Comparison of ENCODE assay signal across 8 mouse cellular contexts in the genomic region with DNA sequence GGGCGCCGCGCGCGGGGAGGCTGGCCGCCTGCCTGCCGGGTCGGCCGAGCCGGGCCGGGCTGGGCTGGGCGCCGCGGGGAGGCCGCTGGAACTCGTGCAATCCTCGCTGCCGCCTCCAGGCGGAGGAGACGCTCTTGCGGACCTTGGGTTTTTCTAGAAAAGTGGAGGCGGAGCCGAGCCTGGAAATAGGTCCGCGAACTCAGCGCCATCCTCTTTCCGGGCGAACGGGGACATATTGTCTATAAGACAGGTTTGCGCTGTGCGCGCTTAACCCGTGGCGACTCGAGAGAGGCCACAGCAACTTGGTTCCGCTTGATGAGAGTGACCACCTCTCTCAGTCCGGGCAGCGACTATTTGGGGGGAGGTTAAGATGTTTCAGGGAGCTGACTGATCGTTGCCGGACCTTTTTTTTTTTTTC. TPM values are rescaled to one million over a fixed set of nuclear protein-coding genes. Genes with fewer than 3 reads are reported as not detected.
A peak's percentile ranks its signal among the peaks of the same experiment; 100 is the strongest.
DNase-seq lines count a peak whose midpoint lies in the region; ATAC-seq and TF ChIP-seq lines count a peak whose summit lies in the region.

No protein-coding gene starts in this region.

- peak overlapping the region; percentile 94 for H3K27ac ChIP-seq in embryonic facial prominence, embryonic 11.5 days (replicated peaks; ENCODE audit: low read depth, low read length)
- peak overlapping the region; percentile 95 for H3K27ac ChIP-seq in limb, embryonic 11.5 days (replicated peaks; ENCODE audit: low read depth, low read length)
- peak overlapping the region; percentile 99 for H3K27ac ChIP-seq in midbrain, embryonic 13.5 days
- peak overlapping the region; percentile 94 for H3K27ac ChIP-seq in small intestine, adult 2 months (ENCODE audit: insufficient read depth, low read depth, low read length)

- no peaks in the 10 kb centered on the region; the same call in none of the 2 replicates for H3K4me1 ChIP-seq in embryonic facial prominence, embryonic 11.5 days (ENCODE audit: control insufficient read depth, insufficient read depth, low read length)
- H3K4me1 ChIP-seq in limb, embryonic 11.5 days (ENCODE audit: control insufficient read depth, insufficient read depth, low read length) = no peaks in the 10 kb centered on the region
- H3K4me1 ChIP-seq in midbrain, embryonic 13.5 days (replicated peaks) = peaks cover 45% of the 10 kb centered on the region
- H3K4me1 ChIP-seq in small intestine, adult 2 months (ENCODE audit: control insufficient read depth, insufficient read depth, insufficient read length, low read length) = peaks cover 5% of the 10 kb centered on the region

- H3K27me3 ChIP-seq in embryonic facial prominence, embryonic 11.5 days (ENCODE audit: control insufficient read depth, insufficient read depth, low read length) = no peaks in the 10 kb centered on the region
- H3K27me3 ChIP-seq in limb, embryonic 11.5 days (ENCODE audit: control insufficient read depth, insufficient read depth, low read length) = no peaks in the 10 kb centered on the region
- H3K27me3 ChIP-seq in midbrain, embryonic 13.5 days = no peaks in the 10 kb centered on the region
- no peaks in the 10 kb centered on the region for H3K27me3 ChIP-seq in small intestine, adult 2 months (ENCODE audit: control insufficient read depth, insufficient read depth, low read length)

- peaks cover 20% of the 10 kb centered on the region for H3K36me3 ChIP-seq in embryonic facial prominence, embryonic 11.5 days (replicated peaks; ENCODE audit: control insufficient read depth, insufficient read depth, low read depth, low read length)
- peaks cover 22% of the 10 kb centered on the region for H3K36me3 ChIP-seq in limb, embryonic 11.5 days (ENCODE audit: control insufficient read depth, insufficient read depth, low read length)
- H3K36me3 ChIP-seq in midbrain, embryonic 13.5 days = peaks cover 39% of the 10 kb centered on the region
- peaks cover 33% of the 10 kb centered on the region for H3K36me3 ChIP-seq in small intestine, adult 2 months (ENCODE audit: control insufficient read depth, insufficient read depth, low read length)

- peak; percentile 46; the same call in 1 of the 2 replicates for TF ChIP-seq CTCF in small intestine, adult 2 months (IDR thresholded peaks at IDR 0.05; ENCODE audit: extremely low read depth, insufficient read length, insufficient replicate concordance, low read depth, low read length)

- peak; percentile 74 for ATAC-seq in embryonic facial prominence, embryonic 11.5 days (replicated peaks; ENCODE audit: insufficient number of reproducible peaks, low FRiP score, low TSS enrichment, low read depth)
- peak; percentile 67 for ATAC-seq in limb, embryonic 11.5 days (ENCODE audit: insufficient number of reproducible peaks, low FRiP score, low TSS enrichment, low read depth)
- ATAC-seq in midbrain, embryonic 13.5 days = peak; percentile 80

- H3K9ac ChIP-seq in embryonic facial prominence, embryonic 11.5 days (replicated peaks; ENCODE audit: low read length) = peak overlapping the region; percentile 94
- peak overlapping the region; percentile 92 for H3K9ac ChIP-seq in limb, embryonic 11.5 days (ENCODE audit: low read length)
- H3K9ac ChIP-seq in midbrain, embryonic 13.5 days (replicated peaks) = peak overlapping the region; percentile 92

- peak; percentile 49; the same call in 1 of the 2 replicates for TF ChIP-seq POLR2A in small intestine, adult 2 months (IDR thresholded peaks at IDR 0.05; ENCODE audit: low read depth, low read length)

- H3K4me2 ChIP-seq in embryonic facial prominence, embryonic 11.5 days (ENCODE audit: low read depth, low read length) = peak overlapping the region; percentile 40
- peak overlapping the region; percentile 45 for H3K4me2 ChIP-seq in limb, embryonic 11.5 days (ENCODE audit: low read depth, severe bottlenecking)
- H3K4me2 ChIP-seq in midbrain, embryonic 13.5 days (replicated peaks) = peak overlapping the region; percentile 72

- peak; percentile 85 to 89 for DNase-seq in urinary bladder, adult 18-20 months (ENCODE audit: low spot score in 2 of 2)
- DNase-seq in urinary bladder, adult 2 months (ENCODE audit: low spot score) = no peak
- peak; percentile 90 for DNase-seq in embryonic facial prominence, embryonic 11.5 days (ENCODE audit: low spot score)
- peak; percentile 99 for DNase-seq in heart, adult 11 months
- peak; percentile 93 for DNase-seq in kidney, adult 18-20 months
- peak; percentile 90 for DNase-seq in limb, embryonic 11.5 days (ENCODE audit: low spot score)

- WGBS in embryonic facial prominence, embryonic 11.5 days = under 1% methylated on average over 28 of the region's 40 CpGs
- under 1% methylated on average over 40 of the region's 40 CpGs for WGBS in limb, embryonic 11.5 days
- WGBS in midbrain, embryonic 13.5 days = under 1% methylated on average over 24 of the region's 40 CpGs
- under 1% methylated on average over 40 of the region's 40 CpGs for WGBS in small intestine, adult 2 months

- H3K4me3 ChIP-seq in embryonic facial prominence, embryonic 11.5 days (ENCODE audit: low read depth, low read length) = peak overlapping the region; percentile 87
- peak overlapping the region; percentile 79 for H3K4me3 ChIP-seq in limb, embryonic 11.5 days (ENCODE audit: low read depth, low read length)
- H3K4me3 ChIP-seq in midbrain, embryonic 13.5 days (replicated peaks) = peak overlapping the region; percentile 80
- H3K4me3 ChIP-seq in small intestine, adult 2 months (ENCODE audit: low read depth, low read length) = peak overlapping the region; percentile 89

- H3K9me3 ChIP-seq in embryonic facial prominence, embryonic 11.5 days (replicated peaks; ENCODE audit: control insufficient read depth, low read length) = no peaks in the 10 kb centered on the region
- no peaks in the 10 kb centered on the region for H3K9me3 ChIP-seq in limb, embryonic 11.5 days (ENCODE audit: control insufficient read depth, low read length)
- no peaks in the 10 kb centered on the region for H3K9me3 ChIP-seq in midbrain, embryonic 13.5 days

RNA-seq across cellular contexts. Expression of a gene that starts 0.8 kb away (rescaled TPM):
- 2,550 and 3,005 TPM in 2 replicates for polyA plus RNA-seq in urinary bladder, adult 2 months (2012; rRNA removed)
- polyA plus RNA-seq in embryonic facial prominence, embryonic 11.5 days (2014; fragmentation: Nextera tagmentation; extraction: Ambion mirVana) = 1,068 and 1,141 TPM in 2 replicates
- 1,077 and 1,093 TPM in 2 replicates for polyA plus RNA-seq in limb, embryonic 11.5 days (2014; fragmentation: Nextera tagmentation; extraction: Ambion mirVana)
- polyA plus RNA-seq in midbrain, embryonic 13.5 days (2015; fragmentation: Nextera tagmentation; extraction: Ambion mirVana) = 876 and 886 TPM in 2 replicates
- 1,560 and 1,973 TPM in 2 replicates for polyA plus RNA-seq in small intestine, adult 2 months (2012; rRNA removed)

RNA-seq across cellular contexts. Expression of a gene that starts 58.9 kb away (rescaled TPM):
- polyA plus RNA-seq in urinary bladder, adult 2 months (2012; rRNA removed) = 7.6 and 8.1 TPM in 2 replicates
- polyA plus RNA-seq in embryonic facial prominence, embryonic 11.5 days (2014; fragmentation: Nextera tagmentation; extraction: Ambion mirVana) = 6.1 and 7.4 TPM in 2 replicates
- 6.3 and 6.9 TPM in 2 replicates for polyA plus RNA-seq in limb, embryonic 11.5 days (2014; fragmentation: Nextera tagmentation; extraction: Ambion mirVana)
- 9.4 and 11.8 TPM in 2 replicates for polyA plus RNA-seq in midbrain, embryonic 13.5 days (2015; fragmentation: Nextera tagmentation; extraction: Ambion mirVana)
- 0.95 and 1.2 TPM in 2 replicates for polyA plus RNA-seq in small intestine, adult 2 months (2012; rRNA removed)
